Mouse (Mus musculus): ENCODE data around the gene E130116L18Rik. TPM values are rescaled to one million over a fixed set of nuclear protein-coding genes. Genes with fewer than 3 reads are reported as not detected.
"Not testable (repeated sequence)": the region's sequence is repeated elsewhere in the genome, so short reads cannot be mapped to it uniquely, and the experiment has no call there.

E130116L18Rik gene
- polyA plus RNA-seq, 1 experiment from 2014 or later, result 2.9 TPM

DNA sequence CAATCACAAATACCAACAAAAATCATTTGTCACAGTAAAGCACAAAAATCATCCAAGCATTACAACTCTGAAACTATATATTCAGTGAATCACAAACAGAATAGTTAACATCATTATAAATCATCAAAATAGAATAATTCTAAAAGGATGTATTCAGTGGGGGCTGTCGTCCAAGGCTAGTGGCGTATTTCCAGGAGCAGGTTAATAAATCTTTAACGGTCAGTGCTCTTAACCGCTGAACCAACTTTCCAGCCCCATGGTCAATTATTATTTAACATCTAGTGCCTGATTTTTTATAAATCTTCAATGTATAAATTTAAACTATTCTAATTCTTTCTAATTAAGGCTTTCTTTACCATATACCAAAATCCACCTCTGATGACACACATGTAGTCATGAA is 44.4 kb downstream of the E130116L18Rik start:
- not testable (repeated sequence) for H3K9me3 ChIP-seq; H3K4me1 ChIP-seq; H3K36me3 ChIP-seq (replicated peaks); H3K27ac ChIP-seq (replicated peaks); H3K4me3 ChIP-seq; DNase-seq (ENCODE audit: low spot score); H3K27me3 ChIP-seq (replicated peaks; ENCODE audit: low read depth, poor library complexity, severe bottlenecking)
- WGBS, result 95% methylated on average over 4 of the region's 4 CpGs

DNA sequence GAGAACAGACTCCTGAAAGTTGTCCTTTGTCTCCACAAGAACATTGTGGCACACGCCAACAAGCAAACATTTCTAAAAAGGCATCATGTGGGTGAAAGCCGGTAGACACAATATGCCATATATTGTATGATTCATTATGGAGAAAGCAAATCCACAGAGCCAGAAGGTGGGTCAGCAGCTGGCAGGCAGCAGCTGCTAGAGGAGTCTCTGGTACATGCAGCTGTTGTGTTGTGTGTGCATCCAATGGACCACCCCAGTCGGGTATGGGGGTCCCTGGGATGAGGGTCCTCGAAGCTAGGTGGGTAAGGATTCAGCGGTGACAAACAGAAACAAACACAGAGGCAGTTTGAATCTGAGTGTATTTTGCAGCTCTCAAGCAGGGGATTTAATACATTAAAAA is 45.0 kb downstream of the E130116L18Rik start:
- not testable (repeated sequence) for DNase-seq (ENCODE audit: low spot score); H3K36me3 ChIP-seq (replicated peaks); H3K4me3 ChIP-seq; H3K4me1 ChIP-seq; H3K27me3 ChIP-seq (replicated peaks; ENCODE audit: low read depth, poor library complexity, severe bottlenecking); H3K9me3 ChIP-seq; H3K27ac ChIP-seq (replicated peaks)
- WGBS, result 91% methylated on average over 5 of the region's 5 CpGs

Other genes starting within 250 kb of the E130116L18Rik start
- gene Prkag2, start 122.5 kb downstream of the E130116L18Rik start, polyA plus RNA-seq (2016; fragmentation: Nextera tagmentation; extraction: Ambion mirVana), result 38.2 and 39.5 TPM in 2 replicates
- not detected in 2 replicates for gene Galntl5, start 41.7 kb downstream of the E130116L18Rik start, polyA plus RNA-seq (2016; fragmentation: Nextera tagmentation; extraction: Ambion mirVana)
- gene Galnt11, start 1.2 kb downstream of the E130116L18Rik start, polyA plus RNA-seq (2016; fragmentation: Nextera tagmentation; extraction: Ambion mirVana), result 29.3 and 29.8 TPM in 2 replicates

Measured in embryonic facial prominence, embryonic 10.5 days (tissue).